Mouse (Mus musculus) heart, postnatal 25 days (tissue): Measurements from ENCODE around the gene Ctns. TPM values are rescaled to one million over a fixed set of nuclear protein-coding genes. Genes with fewer than 3 reads are reported as not detected.

Experiments used
- DNase-seq: peaks from one replicate; pipeline ENCODE4 v3.0.0; 2022; ENCODE audit warnings: low spot score
- intact Hi-C: fragments of 180-260 bp; cut with DNase I; formaldehyde crosslinking; loops from one replicate; pipeline ENCODE4 v1.15.1; 2025
- total RNA-seq, 2 experiments: library from RNA; stranded (reverse); gene quantifications; 2 replicates each; pipeline ENCODE4 v1.2.3; 2021

The Ctns gene
- total RNA-seq, 2 experiments from 2014 or later: 12.1 to 14.3 TPM

- peak; percentile 91 for DNase-seq
- intact Hi-C loops: loop anchor here (2.0 kb wide), 1 partner anchor 20 kb away; no protein-coding TSS in a partner anchor
Observed at GRCm38 (mm10) chr11:73199230-73199712, 429 bp upstream of the Ctns start, which contains the start of gene Shpk. TSS of gene Shpk (plus strand) at chr11:73199460.

DNA sequence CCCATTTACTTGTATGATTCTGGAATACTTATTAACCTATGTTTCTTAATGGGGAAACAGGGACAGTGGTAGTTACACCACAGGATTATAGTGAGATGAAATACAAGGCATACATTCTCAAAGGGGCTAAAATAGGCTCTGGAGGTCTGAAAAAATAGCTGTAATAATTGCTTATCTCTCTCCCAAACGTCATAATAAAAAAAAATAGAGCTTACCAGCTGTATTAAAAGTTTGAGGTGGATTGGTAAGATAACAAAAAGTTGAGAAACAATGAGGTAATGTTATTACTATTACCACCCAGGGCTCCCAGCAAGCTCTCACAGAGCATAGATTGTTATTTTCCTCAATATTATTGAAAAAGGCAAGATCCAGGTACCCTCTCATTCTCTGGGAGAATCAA is 652 bp downstream of the Ctns start:
- intact Hi-C loops: loop anchor here (2.0 kb wide), 1 partner anchor 19 kb away; no protein-coding TSS in a partner anchor
- no peak for DNase-seq

GRCm38 (mm10) chr11:73194444-73194843 is 4.4 kb downstream of the Ctns start:
- intact Hi-C loops: no loop called here
- DNase-seq: no peak

GRCm38 (mm10) chr11:73193047-73193446 is 5.8 kb downstream of the Ctns start:
- no peak for DNase-seq
- intact Hi-C loops: no loop called here

DNA sequence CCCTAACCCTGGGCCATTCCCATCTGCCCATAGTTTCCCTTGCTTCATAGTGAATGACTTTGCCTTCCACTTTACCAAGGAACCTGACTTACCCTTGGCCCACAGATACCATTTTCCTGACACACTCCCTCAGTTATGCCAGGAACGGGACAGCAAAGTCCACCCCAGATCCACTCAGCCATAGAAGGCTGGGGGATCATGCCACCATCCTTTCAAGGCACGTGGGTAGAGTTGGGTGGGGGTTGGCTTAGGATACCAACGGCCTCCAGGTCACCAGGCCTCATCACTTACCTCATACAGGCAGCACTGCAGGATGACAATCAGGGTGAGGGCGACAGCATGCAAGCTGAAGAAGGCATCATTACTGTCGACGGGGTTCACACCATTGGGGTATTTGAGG is 11.6 kb downstream of the Ctns start:
- intact Hi-C loops: no loop called here
- no peak for DNase-seq

DNA sequence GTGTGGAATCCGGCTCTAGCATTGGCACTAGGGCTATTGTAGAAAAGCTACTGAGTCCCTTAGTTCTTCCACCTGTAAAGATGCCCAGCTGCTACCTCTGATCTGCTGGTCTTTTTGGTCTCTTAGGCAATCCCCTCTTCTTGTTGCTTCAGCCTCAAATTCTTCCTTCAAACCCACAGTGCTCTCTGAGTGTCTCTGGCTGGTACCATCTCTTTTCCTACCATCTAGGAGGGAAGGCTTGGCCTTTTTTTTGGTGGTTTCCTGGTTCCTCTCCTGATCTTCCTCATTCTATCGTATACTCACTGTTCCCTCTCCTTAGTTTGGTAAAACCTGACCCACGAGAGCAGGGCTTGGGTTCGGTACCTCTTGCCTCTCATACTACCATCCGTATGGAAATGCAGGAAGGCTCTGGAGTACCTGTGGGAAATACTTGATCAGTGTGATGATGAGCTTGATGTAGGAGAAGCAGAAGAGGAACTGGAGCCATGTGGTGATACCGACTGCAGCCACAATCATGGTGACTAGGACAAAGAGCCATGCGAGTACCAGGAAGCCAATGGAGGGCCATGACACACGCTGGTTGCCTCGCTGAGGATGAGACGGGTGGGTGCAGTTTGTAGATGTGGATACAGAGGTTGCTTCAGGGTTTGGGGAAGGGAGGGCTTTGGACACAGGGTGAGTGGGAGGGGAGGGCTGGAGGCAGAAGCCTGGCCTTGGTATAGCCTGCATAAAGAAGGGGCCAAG is 12.8 kb downstream of the Ctns start:
- no peak for DNase-seq
- intact Hi-C loops: no loop called here

GRCm38 (mm10) chr11:73177895-73178294 is 20.9 kb downstream of the Ctns start:
- DNase-seq: no peak

GRCm38 (mm10) chr11:73177509-73177875 is 21.4 kb downstream of the Ctns start:
- intact Hi-C loops: no loop called here
- peak; percentile 77 for DNase-seq

More at GRCm38 (mm10) chr11:73177895-73178294, 20.9 kb downstream of the Ctns start:
- intact Hi-C loops: loop anchor here (2.0 kb wide), 1 partner anchor 21 kb away; the partner anchor contains the start of genes Ctns and Shpk

GRCm38 (mm10) chr11:73176608-73177508 is 22.0 kb downstream of the Ctns start, which contains the start of the genes Emc6 and Tax1bp3:
TSS of gene Emc6 (minus strand) at chr11:73177037.
TSS of gene Tax1bp3 (plus strand) at chr11:73177083.
- DNase-seq: peak; percentile 94
- intact Hi-C loops: no loop called here

GRCm38 (mm10) chr11:73176186-73176585 is 22.7 kb downstream of the Ctns start:
- DNase-seq: no peak
- intact Hi-C loops: no loop called here

DNA sequence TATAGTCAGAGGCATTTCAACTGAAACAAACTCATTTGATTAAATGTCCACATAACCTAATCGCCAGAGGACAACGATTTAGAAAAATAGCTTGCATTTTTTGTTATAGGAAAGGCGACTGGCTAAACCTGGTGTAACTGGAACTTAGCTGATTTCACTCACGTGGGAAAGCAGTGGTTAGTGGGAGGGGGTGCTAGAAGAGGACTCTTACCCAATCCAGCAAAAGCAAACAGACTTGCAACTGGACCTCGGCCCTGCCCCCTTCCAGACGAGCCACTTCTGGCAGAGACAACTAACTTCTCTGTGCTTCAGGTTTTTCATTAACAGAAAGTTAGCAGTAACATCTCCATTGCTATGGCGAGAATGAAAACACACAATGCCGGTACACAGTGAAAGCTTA is 23.2 kb downstream of the Ctns start:
- intact Hi-C loops: no loop called here

DNA sequence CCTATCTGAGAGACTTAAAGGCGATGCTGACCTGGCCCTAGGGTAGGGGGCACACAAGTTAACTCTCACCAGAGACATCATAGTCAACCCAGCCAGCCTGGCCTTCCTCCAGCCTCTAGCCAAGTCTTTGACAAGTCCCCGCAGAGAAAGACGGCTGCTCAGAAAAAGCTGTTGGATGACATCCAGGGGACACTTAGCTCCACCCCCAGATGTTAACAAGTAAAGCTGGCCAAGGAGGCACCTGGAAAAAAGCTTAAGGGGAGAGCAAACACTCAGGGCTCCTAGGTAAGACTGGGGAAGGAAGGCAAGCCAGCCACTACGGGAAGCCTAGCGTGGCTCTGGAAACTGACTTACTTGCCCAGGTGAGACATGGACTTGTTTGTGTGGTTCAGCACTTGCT is 26.7 kb downstream of the Ctns start:
- intact Hi-C loops: loop anchor here (5.0 kb wide), 1 partner anchor 35 kb away; the partner anchor contains the start of gene Haspin
- peak; percentile 40 for DNase-seq

More for the DNA sequence above, 23.2 kb downstream of the Ctns start:
- DNase-seq: no peak

DNA sequence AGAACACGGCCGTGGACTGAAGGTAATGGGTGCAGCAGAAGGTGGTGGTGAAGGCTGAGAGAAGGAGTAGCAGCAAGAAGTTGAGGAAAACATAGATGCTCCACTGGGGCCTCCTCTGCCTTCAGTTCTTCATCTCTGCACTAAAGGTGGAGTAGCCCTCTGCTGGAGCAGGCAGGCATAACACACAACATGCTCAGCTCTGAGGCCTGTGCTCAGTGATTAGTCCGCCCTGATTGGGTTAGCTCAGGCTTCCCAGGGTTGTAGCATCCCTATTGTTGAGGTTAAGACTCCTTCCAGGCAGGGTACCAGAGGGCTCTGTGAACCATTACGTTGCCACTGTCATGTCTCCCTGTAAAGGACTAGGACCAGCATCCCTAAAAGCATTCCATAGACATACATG is 29.6 kb downstream of the Ctns start:
- no peak for DNase-seq
- intact Hi-C loops: no loop called here

- DNase-seq: no peak
- intact Hi-C loops: no loop called here
Observed at GRCm38 (mm10) chr11:73168576-73168975, 30.3 kb downstream of the Ctns start.

- DNase-seq: no peak
- intact Hi-C loops: no loop called here
Observed at GRCm38 (mm10) chr11:73168071-73168470, 30.8 kb downstream of the Ctns start.

GRCm38 (mm10) chr11:73162284-73162683 is 36.6 kb downstream of the Ctns start:
- intact Hi-C loops: no loop called here

GRCm38 (mm10) chr11:73161616-73162015 is 37.2 kb downstream of the Ctns start:
- DNase-seq: no peak
- intact Hi-C loops: no loop called here

More at GRCm38 (mm10) chr11:73162284-73162683, 36.6 kb downstream of the Ctns start:
- DNase-seq: no peak

- intact Hi-C loops: no loop called here
- DNase-seq: peak; percentile 42
Observed at GRCm38 (mm10) chr11:73160811-73161200, 38.0 kb downstream of the Ctns start.

GRCm38 (mm10) chr11:73159957-73160810 is 38.7 kb downstream of the Ctns start, which contains the start of gene P2rx5:
TSS of gene P2rx5 (plus strand) at chr11:73160421.
- intact Hi-C loops: loop anchor here (2.0 kb wide), 1 partner anchor 19 kb away; no protein-coding TSS in a partner anchor
- DNase-seq: no peak
